Mouse (Mus musculus) heart, postnatal 0 days (tissue): ENCODE results near the gene Etfb.

Experiments
- CTCF ChIP-seq: IDR thresholded peaks from 2 replicates; pipeline ENCODE4 v1.5.1; 2016; ENCODE audit warnings: antibody characterized with exemption, control low read depth, low read depth
- EP300 ChIP-seq: IDR thresholded peaks from 2 replicates; pipeline ENCODE4 v1.6.1; 2016; ENCODE audit warnings: antibody characterized with exemption, low read depth

DNA sequence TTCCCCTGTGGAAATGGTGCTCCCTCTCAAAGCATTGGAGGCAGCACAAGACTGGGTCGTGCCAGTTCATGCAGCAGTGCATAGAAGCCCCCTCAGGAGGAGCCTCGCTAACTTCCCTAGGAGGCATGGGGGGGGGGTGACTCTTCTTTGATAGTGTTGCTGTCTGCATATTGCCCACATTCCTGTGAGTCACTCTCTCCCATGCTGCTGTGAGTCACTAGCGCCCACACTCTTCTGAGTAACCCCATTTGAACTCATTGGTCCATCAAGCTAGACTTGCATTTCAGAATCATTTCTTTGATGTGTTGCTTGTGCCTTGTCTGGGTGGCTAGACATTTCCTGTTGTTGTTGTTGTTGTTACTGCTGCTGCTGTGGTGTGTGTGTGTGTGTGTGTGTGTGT, 37.3 kb downstream of the Etfb start:
- TF ChIP-seq CTCF: no peak
- TF ChIP-seq EP300: no peak
